Mouse (Mus musculus): ENCODE data around the gene Mrpl39. TPM values are rescaled to one million over a fixed set of nuclear protein-coding genes. Genes with fewer than 3 reads are reported as not detected.

Mrpl39 gene
- total RNA-seq, 2 experiments from 2014 or later: 20.0 to 21.2 TPM

DNA sequence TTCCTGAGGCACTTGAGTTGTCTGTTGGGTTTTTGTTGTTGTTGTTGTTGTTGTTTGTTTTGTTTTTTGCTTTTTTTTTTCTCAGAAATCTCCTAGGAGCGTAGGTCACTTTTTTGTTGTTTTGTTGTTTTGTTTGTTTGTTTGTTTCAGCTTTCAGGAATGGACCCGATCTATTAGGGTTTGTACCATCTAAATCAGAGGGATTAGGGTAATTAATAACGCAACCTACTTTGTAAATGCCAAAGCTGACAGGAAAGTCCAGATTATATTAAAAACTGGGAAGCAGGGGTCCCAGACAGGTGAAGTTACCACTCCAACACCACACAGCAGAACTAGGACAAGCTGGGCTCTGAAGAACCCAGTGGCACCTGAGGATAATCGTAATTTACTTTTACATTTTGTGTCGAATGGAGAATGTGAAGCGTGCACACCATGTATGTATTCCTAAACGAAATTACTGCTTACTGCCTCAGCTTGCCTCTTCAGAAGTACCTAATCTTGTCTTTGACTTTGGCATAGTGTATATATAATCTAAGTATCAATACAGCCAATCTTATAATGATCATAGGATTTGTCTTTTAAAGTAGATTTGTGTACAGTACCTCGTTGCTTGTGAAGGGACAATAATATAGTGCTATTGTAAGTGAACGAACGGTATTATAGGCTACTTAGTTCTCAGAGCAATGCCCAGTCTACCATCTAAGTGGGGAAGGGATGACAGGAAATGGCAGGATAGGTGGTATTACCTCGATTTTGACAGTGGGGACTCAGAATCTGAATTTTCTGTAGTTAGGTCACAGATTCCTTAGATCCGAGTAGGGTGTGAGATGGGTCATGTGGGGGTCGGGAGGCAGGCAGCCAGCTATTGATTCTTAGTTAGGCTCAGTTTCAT lies 31.5 kb downstream of the Mrpl39 start:
- intact Hi-C loops (cut with DNase I): no loop called here

DNA sequence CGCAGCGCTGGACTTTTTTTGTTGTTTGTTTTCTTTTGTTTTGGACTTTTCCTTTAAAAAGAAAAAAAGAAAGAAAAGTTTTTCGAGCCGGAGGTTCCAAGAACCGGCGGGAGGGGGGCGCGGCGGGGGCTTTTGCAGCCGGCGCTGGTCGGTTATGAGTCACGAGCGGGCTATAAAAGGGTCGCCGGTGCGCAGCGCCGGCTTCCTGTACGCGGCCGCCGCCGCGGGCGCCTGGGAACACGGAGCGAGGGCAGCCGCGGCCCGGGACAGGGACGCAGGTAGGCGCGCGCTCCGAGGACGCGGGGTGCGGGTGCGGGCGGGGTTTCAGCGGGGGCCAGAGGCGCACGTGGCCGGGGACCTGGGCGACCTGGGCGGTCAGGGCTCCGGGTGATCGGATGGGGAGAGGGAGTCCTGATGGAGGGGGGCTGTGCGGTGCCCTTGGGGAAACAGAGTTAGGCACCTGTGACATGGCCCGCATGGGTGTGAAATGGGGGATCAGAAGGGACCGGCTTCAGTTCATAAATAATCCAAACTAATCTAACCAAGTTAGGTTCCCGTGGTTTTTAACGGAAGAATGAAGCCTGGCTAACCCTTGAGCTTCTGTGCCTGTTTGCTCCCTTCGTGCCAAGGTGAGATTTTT lies 32.3 kb downstream of the Mrpl39 start:
- DNase-seq (ENCODE audit: extremely low spot score in 1 of 2, low spot score in 2 of 2): peak in 1 of 2 experiments; percentile 78

More for the DNA sequence above, 31.5 kb downstream of the Mrpl39 start:
- DNase-seq (ENCODE audit: extremely low spot score in 1 of 2, low spot score in 2 of 2): no peak

DNA sequence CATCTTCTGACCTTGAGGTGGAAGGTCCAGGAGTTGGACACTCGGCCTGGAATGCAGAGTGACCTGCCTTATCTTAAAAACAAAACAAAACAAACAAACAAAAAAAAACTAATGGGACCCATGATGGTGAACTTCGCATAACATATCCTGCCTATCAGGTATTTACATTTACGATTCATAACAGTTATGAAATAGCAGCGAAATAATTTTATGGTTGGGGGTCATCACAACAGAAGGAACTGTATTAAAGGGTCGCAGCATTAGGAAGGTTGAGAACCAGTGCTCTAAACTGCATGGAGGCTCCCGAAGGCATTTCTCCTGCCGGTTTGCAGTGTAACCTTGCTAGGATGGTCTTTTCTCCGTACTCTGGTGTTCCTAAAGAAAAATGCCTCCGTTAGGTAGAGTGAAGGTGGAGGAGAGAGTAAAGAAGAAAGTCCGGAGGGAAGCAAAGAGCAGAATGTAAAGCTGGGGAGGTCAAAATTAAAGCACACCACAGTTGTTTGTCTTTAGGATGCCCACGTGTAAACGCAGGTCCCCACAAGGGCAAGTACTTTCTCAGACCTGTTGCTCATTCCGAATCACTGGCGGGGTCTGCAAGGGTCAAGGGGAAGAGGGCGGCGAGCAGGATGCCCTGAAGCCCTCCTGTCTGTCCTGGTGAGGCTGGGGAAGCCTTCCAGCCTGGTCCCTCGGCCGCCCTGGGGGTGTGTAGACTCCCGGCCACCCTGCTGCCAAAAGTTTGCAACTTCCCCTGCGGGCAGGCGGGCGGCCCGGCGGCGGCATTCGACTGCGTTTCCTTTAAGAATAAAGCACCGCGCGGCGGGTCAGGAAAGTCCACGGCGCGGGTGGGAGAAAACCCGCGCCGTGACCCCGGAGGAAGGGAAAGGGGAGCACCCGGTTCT lies 33.1 kb downstream of the Mrpl39 start:
- intact Hi-C loops (cut with DNase I): no loop called here
- DNase-seq (ENCODE audit: extremely low spot score in 1 of 2, low spot score in 2 of 2): peak in 1 of 2 experiments; percentile 51

More for the DNA sequence above, 32.3 kb downstream of the Mrpl39 start:
- intact Hi-C loops (cut with DNase I): no loop called here

DNA sequence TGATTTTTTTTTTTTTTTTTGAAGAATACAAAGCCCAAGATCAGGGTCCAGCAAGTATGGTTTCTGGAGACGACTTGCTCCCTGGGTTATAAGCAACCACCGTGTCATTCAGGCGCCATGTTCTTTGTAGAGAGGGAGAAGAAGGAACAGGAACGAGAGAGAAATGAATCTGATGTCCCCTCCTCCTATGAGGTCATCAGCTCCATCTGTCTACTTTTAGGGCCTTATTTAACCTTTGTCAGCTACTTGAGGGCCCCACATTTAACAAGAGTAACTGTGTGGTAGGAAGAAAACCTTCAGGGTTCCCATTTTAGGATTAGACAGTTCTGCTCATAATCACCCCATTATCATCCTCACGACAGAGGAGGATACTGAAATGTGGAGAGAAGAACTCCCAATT lies 34.5 kb downstream of the Mrpl39 start:
- no peak for DNase-seq (ENCODE audit: extremely low spot score in 1 of 2, low spot score in 2 of 2)
- intact Hi-C loops (cut with DNase I): no loop called here

DNA sequence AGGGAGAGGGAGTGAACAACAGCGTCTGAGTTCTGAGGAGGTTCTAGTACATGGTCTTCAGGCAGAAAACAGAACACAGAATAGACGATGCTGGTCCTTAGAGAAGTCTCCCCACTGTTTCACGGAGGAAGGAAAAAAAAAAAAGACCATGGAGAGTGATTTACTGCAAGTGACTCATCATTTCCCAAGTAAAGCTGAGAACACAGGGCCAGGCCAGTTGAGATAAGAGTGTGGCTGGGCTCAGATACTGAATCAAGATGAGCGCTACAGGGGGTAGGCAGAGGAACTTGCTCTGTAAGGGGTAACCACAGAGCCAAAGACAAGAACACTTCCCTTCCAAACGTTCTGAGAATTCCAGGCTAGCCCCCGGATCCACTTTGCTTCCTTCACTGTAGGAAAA lies 36.8 kb downstream of the Mrpl39 start:
- DNase-seq (ENCODE audit: extremely low spot score in 1 of 2, low spot score in 2 of 2): no peak
- intact Hi-C loops (cut with DNase I): no loop called here

DNA sequence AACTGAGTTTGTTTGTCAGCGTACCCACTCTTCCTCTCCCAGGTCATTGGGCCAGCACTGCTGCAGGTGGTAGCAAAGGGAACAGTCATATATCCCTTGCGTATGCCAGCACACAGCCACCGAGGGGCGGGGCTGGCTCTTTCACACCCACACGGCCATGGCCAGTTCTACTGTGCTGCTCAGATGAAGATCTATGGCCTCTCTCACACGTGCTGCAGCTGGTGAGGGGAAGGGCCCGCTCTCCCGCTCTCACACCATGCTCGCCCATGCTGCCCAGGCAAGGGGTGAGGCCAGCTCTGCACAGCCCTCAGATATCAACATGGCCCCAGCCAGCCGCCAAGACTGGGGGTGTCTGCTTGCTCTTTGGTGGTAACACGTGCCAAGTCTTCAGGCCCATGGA lies 39.4 kb downstream of the Mrpl39 start:
- intact Hi-C loops (cut with DNase I): no loop called here

DNA sequence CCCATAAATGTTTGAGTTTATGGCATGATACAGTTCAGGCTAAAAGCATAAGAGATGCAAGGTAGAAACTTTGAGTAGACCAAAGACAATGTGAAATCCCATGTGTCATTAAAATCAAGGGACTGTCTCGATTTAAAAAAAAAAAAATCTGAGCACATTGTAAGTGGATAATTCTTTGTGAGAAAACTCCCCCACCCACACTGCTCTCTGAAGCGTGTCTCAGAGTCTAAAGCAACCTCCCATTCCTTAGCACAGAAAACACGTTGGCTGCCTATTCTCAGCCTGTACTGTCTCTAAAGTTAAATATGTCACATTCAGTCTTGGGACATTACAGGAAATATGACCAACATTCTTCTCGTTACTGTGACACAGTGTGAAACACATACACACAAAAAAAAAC lies 53.6 kb downstream of the Mrpl39 start:
- DNase-seq (ENCODE audit: extremely low spot score in 1 of 2, low spot score in 2 of 2): no peak
- intact Hi-C loops (cut with DNase I): no loop called here

More for the DNA sequence above, 39.4 kb downstream of the Mrpl39 start:
- no peak for DNase-seq (ENCODE audit: extremely low spot score in 1 of 2, low spot score in 2 of 2)

DNA sequence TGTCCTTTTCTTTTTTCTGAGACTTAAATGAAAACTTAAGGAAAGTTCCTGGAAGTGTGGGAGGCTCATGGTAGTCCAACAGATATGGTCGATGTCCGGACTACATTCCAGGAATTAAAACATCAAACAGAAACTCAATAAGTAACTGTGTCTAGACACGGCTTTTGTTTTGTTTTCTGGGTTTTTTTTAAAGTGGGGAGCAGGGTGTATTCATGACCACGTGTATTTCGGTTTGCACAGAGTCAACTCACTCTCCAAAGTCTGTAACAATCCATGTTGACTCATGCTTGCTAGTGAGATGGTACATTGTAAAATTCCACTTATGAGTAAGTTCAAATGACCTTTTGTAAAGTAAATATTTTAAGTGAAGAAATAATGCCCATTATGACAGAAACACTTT lies 54.8 kb downstream of the Mrpl39 start:
- intact Hi-C loops (cut with DNase I): no loop called here

DNA sequence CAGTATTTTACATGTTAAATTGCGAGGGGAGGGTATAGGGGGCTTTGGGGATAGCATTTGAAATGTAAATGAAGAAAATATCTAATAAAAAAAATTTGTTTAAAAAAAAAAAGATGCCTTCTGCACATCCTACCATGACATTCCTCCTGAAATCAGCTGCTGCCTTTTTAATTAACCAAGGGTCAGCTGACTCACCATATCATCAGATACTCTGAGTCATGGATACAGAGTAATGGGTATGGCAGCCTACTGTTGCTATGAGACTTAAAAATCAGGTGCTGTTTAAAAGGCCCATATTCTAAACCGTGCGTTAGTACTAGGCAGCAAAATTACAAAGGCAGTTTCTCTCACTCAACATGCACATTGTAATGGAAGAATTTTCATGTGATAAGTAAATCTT lies 58.2 kb downstream of the Mrpl39 start:
- intact Hi-C loops (cut with DNase I): no loop called here

More for the DNA sequence above, 54.8 kb downstream of the Mrpl39 start:
- no peak for DNase-seq (ENCODE audit: extremely low spot score in 1 of 2, low spot score in 2 of 2)

More for the DNA sequence above, 58.2 kb downstream of the Mrpl39 start:
- DNase-seq (ENCODE audit: extremely low spot score in 1 of 2, low spot score in 2 of 2): no peak

Small RNAs within 50 kb of the gene (microRNA-seq; reads per million reads assigned to microRNA genes)
- gene Mir155: 58.4 reads per million, percentile 51 among the genes with 10 or more reads in this experiment

Other genes starting within 250 kb of the Mrpl39 start
- gene A730009L09Rik, start 220.6 kb downstream of the Mrpl39 start, total RNA-seq (2021): under 1 TPM; 0.22 to 0.30 TPM
- 10 to 100 TPM; 20.4 to 23.1 TPM for gene Jam2, start 38.4 kb upstream of the Mrpl39 start, total RNA-seq (2021)
- gene Gabpa, start 99.2 kb upstream of the Mrpl39 start, total RNA-seq (2021): 10 to 100 TPM; 21.8 to 22.0 TPM
- gene Atp5j, start 99.9 kb upstream of the Mrpl39 start, total RNA-seq (2021): 100 to 1,000 TPM; 329 to 330 TPM

Measured in left cerebral cortex, postnatal 10 days (tissue).